Mouse (Mus musculus) kidney, embryonic 14.5 days (tissue): Measurements from ENCODE around the gene Scamp2. TPM values are rescaled to one million over a fixed set of nuclear protein-coding genes. Genes with fewer than 3 reads are reported as not detected.
A peak's percentile ranks its signal among the peaks of the same experiment; 100 is the strongest.

Experiments used
- ATAC-seq: fragments of 200-750 bp; cut with Nextera tagmentation; 2 replicates; pipeline ENCODE4 v1.8.0; 2017; ENCODE audit warnings: moderate number of reproducible peaks, mild to moderate bottlenecking, moderate TSS enrichment, moderate library complexity; ENCODE audit not compliant: low FRiP score, low TSS enrichment
- H3K27ac ChIP-seq: fragments of 300-500 bp; sonication (generic); 2 replicates; pipeline ENCODE4 v1.5.1; 2014; ENCODE audit warnings: low read depth, mild to moderate bottlenecking, low read length, moderate library complexity, mixed read lengths
- H3K27me3 ChIP-seq: fragments of 300-500 bp; sonication (generic); 2 replicates; pipeline ENCODE4 v1.6.1; 2014; ENCODE audit warnings: mild to moderate bottlenecking, low read length; ENCODE audit not compliant: control insufficient read depth, insufficient read depth
- H3K36me3 ChIP-seq: fragments of 300-500 bp; sonication (generic); 2 replicates; pipeline ENCODE4 v1.6.1; 2014; ENCODE audit warnings: low read length, mixed read lengths; ENCODE audit not compliant: control insufficient read depth, insufficient read depth
- H3K4me1 ChIP-seq: fragments of 300-500 bp; sonication (generic); 2 replicates; pipeline ENCODE4 v1.6.1; 2014; ENCODE audit warnings: low read length, mixed read lengths; ENCODE audit not compliant: control insufficient read depth, insufficient read depth
- H3K4me2 ChIP-seq: fragments of 300-500 bp; sonication (generic); replicated peaks from 2 replicates; pipeline ENCODE4 v1.6.1; 2014; ENCODE audit warnings: low read depth, mild to moderate bottlenecking, low read length
- H3K4me3 ChIP-seq: fragments of 300-500 bp; sonication (generic); 2 replicates; pipeline ENCODE4 v1.5.1; 2014; ENCODE audit warnings: mild to moderate bottlenecking, low read length
- H3K9ac ChIP-seq: fragments of 300-500 bp; sonication (generic); 2 replicates; pipeline ENCODE4 v1.6.1; 2014; ENCODE audit warnings: low read depth, mild to moderate bottlenecking, low read length, moderate library complexity
- H3K9me3 ChIP-seq: fragments of 300-500 bp; sonication (generic); 2 replicates; pipeline ENCODE4 v1.6.1; 2016; ENCODE audit warnings: low read length; ENCODE audit not compliant: control insufficient read depth
- WGBS: fragments of 180-500 bp; shearing (Covaris S2); extraction: QIAGEN DNeasy Blood & Tissue Kit; methylation state at CpG from one replicate; pipeline ENCODE4 v1.1.7; 2014; 5-methylcytosine and 5-hydroxymethylcytosine counted together
- polyA plus RNA-seq: library from polyadenylated mRNA; unstranded; fragments of >200 nt; fragmentation: Nextera tagmentation; extraction: Ambion mirVana; gene quantifications from 2 replicates; pipeline ENCODE4 v1.2.1, GENCODE M21; 2014

Scamp2 gene
- 69.2 and 71.4 TPM in 2 replicates for polyA plus RNA-seq

GRCm38 (mm10) chr9:57560861-57561710 is at the start of gene Scamp2:
Gene Scamp2, plus strand, starts transcription at chr9:57560943.
- no peaks in the 10 kb centered on the region for H3K27me3 ChIP-seq
- ATAC-seq, result peak; percentile 98
- peak within 1 kb of the TSS; percentile 75 for H3K4me3 ChIP-seq
- H3K9me3 ChIP-seq, result no peaks in the 10 kb centered on the region
- H3K4me1 ChIP-seq, result peaks cover 21% of the 10 kb centered on the region
- WGBS, result under 1% methylated on average over 37 of the region's 37 CpGs
- peak within 1 kb of the TSS; percentile 67; the same call in 1 of the 2 replicates for H3K27ac ChIP-seq
- H3K4me2 ChIP-seq, result peak within 1 kb of the TSS; percentile 77
- no peaks in the 10 kb centered on the region for H3K36me3 ChIP-seq
- peak within 1 kb of the TSS; percentile 76 for H3K9ac ChIP-seq

GRCm38 (mm10) chr9:57517113-57517512 is 43.6 kb upstream of the Scamp2 start:
- WGBS, result 10% methylated on average over 3 of the region's 3 CpGs
- Histone ChIP-seq H3K4me3 (no peak overlapping the region), H3K27me3 (no peaks in the 10 kb centered on the region), H3K27ac (no peak overlapping the region), H3K36me3 (no peaks in the 10 kb centered on the region), H3K4me2 (no peak overlapping the region), H3K9ac (no peak overlapping the region), H3K9me3 (no peaks in the 10 kb centered on the region), H3K4me1 (no peaks in the 10 kb centered on the region; the same call in 1 of the 2 replicates)
- no peak for ATAC-seq

- Histone ChIP-seq H3K9ac (peak overlapping the region; percentile 97; the same call in 1 of the 2 replicates), H3K4me2 (peak overlapping the region; percentile 75), H3K4me3 (peak overlapping the region; percentile 94), H3K9me3 (no peaks in the 10 kb centered on the region), H3K36me3 (no peaks in the 10 kb centered on the region), H3K4me1 (peaks cover 5% of the 10 kb centered on the region), H3K27me3 (no peaks in the 10 kb centered on the region), H3K27ac (peak overlapping the region; percentile 93; the same call in 1 of the 2 replicates)
- WGBS, result 25% methylated on average over 16 of the region's 16 CpGs
- peak; percentile 22; the same call in 1 of the 2 replicates for ATAC-seq
Observed at GRCm38 (mm10) chr9:57520375-57521055, 40.2 kb upstream of the Scamp2 start.

GRCm38 (mm10) chr9:57521056-57521911 is 39.5 kb upstream of the Scamp2 start, which contains the start of gene Cox5a:
Gene Cox5a, plus strand, starts transcription at chr9:57521274.
- 1% methylated on average over 94 of the region's 95 CpGs for WGBS
- H3K27me3 ChIP-seq, result no peaks in the 10 kb centered on the region
- H3K9ac ChIP-seq, result peak within 1 kb of the TSS; percentile 97
- peak within 1 kb of the TSS; percentile 93 for H3K27ac ChIP-seq
- H3K4me1 ChIP-seq, result peaks cover 5% of the 10 kb centered on the region
- peak; percentile 98 for ATAC-seq
- H3K4me2 ChIP-seq, result peak within 1 kb of the TSS; percentile 75
- H3K4me3 ChIP-seq, result peak within 1 kb of the TSS; percentile 94
- H3K36me3 ChIP-seq, result no peaks in the 10 kb centered on the region
- no peaks in the 10 kb centered on the region for H3K9me3 ChIP-seq

- H3K9ac ChIP-seq, result peak overlapping the region; percentile 97
- H3K9me3 ChIP-seq, result no peaks in the 10 kb centered on the region
- WGBS, result 39% methylated on average over 7 of the region's 7 CpGs
- peak overlapping the region; percentile 75 for H3K4me2 ChIP-seq
- H3K4me1 ChIP-seq, result peaks cover 5% of the 10 kb centered on the region
- no peaks in the 10 kb centered on the region for H3K27me3 ChIP-seq
- peak overlapping the region; percentile 94 for H3K4me3 ChIP-seq
- H3K36me3 ChIP-seq, result peaks cover 2% of the 10 kb centered on the region; the same call in 1 of the 2 replicates
- no peak overlapping the region for H3K27ac ChIP-seq
- ATAC-seq, result no peak
Observed at GRCm38 (mm10) chr9:57522114-57522860, 38.5 kb upstream of the Scamp2 start.

- Histone ChIP-seq H3K4me1 (peaks cover 5% of the 10 kb centered on the region), H3K36me3 (peaks cover 2% of the 10 kb centered on the region; the same call in 1 of the 2 replicates), H3K27ac (no peak overlapping the region), H3K4me3 (peak overlapping the region; percentile 94; the same call in 1 of the 2 replicates), H3K9ac (peak overlapping the region; percentile 38; the same call in 1 of the 2 replicates), H3K9me3 (no peaks in the 10 kb centered on the region), H3K4me2 (peak overlapping the region; percentile 75), H3K27me3 (no peaks in the 10 kb centered on the region)
- WGBS, result 69% methylated on average over 4 of the region's 4 CpGs
- no peak for ATAC-seq
Observed at GRCm38 (mm10) chr9:57522861-57523246, 37.9 kb upstream of the Scamp2 start.

GRCm38 (mm10) chr9:57523754-57524153 is 37.0 kb upstream of the Scamp2 start:
- Histone ChIP-seq H3K9me3 (no peaks in the 10 kb centered on the region), H3K4me2 (no peak overlapping the region), H3K4me3 (no peak overlapping the region), H3K9ac (no peak overlapping the region), H3K27me3 (no peaks in the 10 kb centered on the region), H3K4me1 (peaks cover 5% of the 10 kb centered on the region), H3K36me3 (peaks cover 3% of the 10 kb centered on the region; the same call in 1 of the 2 replicates), H3K27ac (no peak overlapping the region)
- 86% methylated on average over 1 of the region's 1 CpGs for WGBS
- no peak for ATAC-seq

- Histone ChIP-seq H3K36me3 (peaks cover 9% of the 10 kb centered on the region; the same call in 1 of the 2 replicates), H3K4me3 (no peak overlapping the region), H3K4me2 (no peak overlapping the region), H3K27me3 (no peaks in the 10 kb centered on the region), H3K4me1 (peaks cover 5% of the 10 kb centered on the region), H3K9ac (no peak overlapping the region), H3K9me3 (no peaks in the 10 kb centered on the region), H3K27ac (no peak overlapping the region)
- ATAC-seq, result no peak
Observed at GRCm38 (mm10) chr9:57524439-57524838, 36.3 kb upstream of the Scamp2 start.
